Mouse (Mus musculus) kidney, adult 2 months (tissue): ENCODE data around the gene Morc2b.

Source experiments
- CTCF ChIP-seq: fragments of 200-500 bp; conservative IDR thresholded peaks from 2 replicates; pipeline ENCODE4 v1.5.1; 2011; ENCODE audit warnings: low read depth, mild to moderate bottlenecking, control low read depth, low read length, moderate library complexity, mixed read lengths; ENCODE audit not compliant: insufficient read depth, insufficient read length
- POLR2A ChIP-seq: fragments of 200-500 bp; IDR thresholded peaks from one replicate; pipeline ENCODE4 v1.6.1; 2011; ENCODE audit warnings: low read depth, low read length, control low read depth

GRCm38 (mm10) chr17:33067958-33068357, 71.5 kb downstream of the Morc2b start, which contains the start of gene 4921501E09Rik:
- TF ChIP-seq CTCF (no peak), POLR2A (no peak)
